ENCODE assay signal across 9 mouse cellular contexts in genomic region chr16:95291450-95292101, GRCm38 (mm10). TPM values are rescaled to one million over a fixed set of nuclear protein-coding genes. Genes with fewer than 3 reads are reported as not detected.
A peak's percentile ranks its signal among the peaks of the same experiment; 100 is the strongest.
DNase-seq lines count a peak whose midpoint lies in the region.
"Had no signal": no experiment of that assay in that cellular context is flagged by ENCODE, and none has a peak within 500 bp of the region (broad histone marks: within the 10 kb centered on the region; RNA-seq: fewer than 3 reads in every experiment).

No protein-coding gene starts in this region.

- DNase-seq in adrenal gland, adult 2 months: peak; percentile 13
- DNase-seq in adrenal gland, adult 8-10 months: no peak
- DNase-seq in urinary bladder, postnatal 14 days (ENCODE audit: low spot score): peak; percentile 18
- no peak for DNase-seq in urinary bladder, postnatal 4 days (ENCODE audit: low spot score in 2 of 2)
- DNase-seq in kidney, postnatal 4 days: peak; percentile 59 to 73
- DNase-seq in c-Kit-positive CD71-positive TER-119-positive erythroid progenitor cells, embryonic 14.5 days (ENCODE audit: low spot score): no peak
- DNase-seq in T-cell, adult 2 months (ENCODE audit: low spot score): no peak
- DNase-seq in layer of hippocampus, postnatal 25 days (ENCODE audit: extremely low spot score in 1 of 2, low spot score in 1 of 2): no peak
- DNase-seq: cerebellum, adult 11 months had no signal

RNA-seq across cellular contexts. Expression of gene Kcnj15, which starts 34.2 kb away (rescaled TPM):
- under 1 TPM; 0.32 to 0.55 TPM for total RNA-seq in adrenal gland, adult 2 months (2021)
- 0.26 and 0.45 TPM in 2 replicates for polyA plus RNA-seq in adrenal gland, adult 2 months (2012; rRNA removed)
- 1 to 10 TPM in 1 of 4 experiments, under 1 TPM in 3; 0.78 to 2.1 (median 0.84) TPM for total RNA-seq in adrenal gland, adult 8-10 months (2022)
- total RNA-seq in layer of hippocampus, postnatal 25 days (2021): under 1 TPM in 1 of 2 experiments, not detected in 1; 0.15 TPM

Comparison
In these comparisons a context has a peak if more than half of its experiments do, and no peak if none do; other contexts are left out.
1. DNase-seq: peak in adrenal gland, adult 2 months (single experiment), urinary bladder, postnatal 14 days (single experiment) and kidney, postnatal 4 days (2 of 2); none in adrenal gland, adult 8-10 months (single experiment), urinary bladder, postnatal 4 days (0 of 2), c-Kit-positive CD71-positive TER-119-positive erythroid progenitor cells, embryonic 14.5 days (single experiment), T-cell, adult 2 months (single experiment) and layer of hippocampus, postnatal 25 days (0 of 2).